Mouse (Mus musculus): ENCODE measurements around the gene Wfdc15a. TPM values are rescaled to one million over a fixed set of nuclear protein-coding genes. Genes with fewer than 3 reads are reported as not detected.
"Not testable (repeated sequence)": the region's sequence is repeated elsewhere in the genome, so short reads cannot be mapped to it uniquely, and the experiment has no call there.

Wfdc15a gene
- not detected for total RNA-seq (2021)
- long read RNA-seq, experiment 1 = 0 reads
- long read RNA-seq, experiment 2 = 0 reads

GRCm38 (mm10) chr2:164199626-164200327, at the start of gene Wfdc15a:
TSS of gene Wfdc15a (minus strand) at chr2:164200130.
- no peak for DNase-seq (ENCODE audit: low spot score in 2 of 2)

- DNase-seq (ENCODE audit: low spot score in 2 of 2) = no peak
Observed at GRCm38 (mm10) chr2:164238366-164238765, 38.4 kb upstream of the Wfdc15a start, which contains the start of gene Svs2. TSS of gene Svs2 (minus strand) at chr2:164238466.

- no peak for DNase-seq (ENCODE audit: low spot score in 2 of 2)
Observed at GRCm38 (mm10) chr2:164232671-164233070, 32.7 kb upstream of the Wfdc15a start.

- no peak for DNase-seq (ENCODE audit: low spot score in 2 of 2)
Observed at GRCm38 (mm10) chr2:164228361-164229070, 28.6 kb upstream of the Wfdc15a start.

GRCm38 (mm10) chr2:164221522-164221921, 21.6 kb upstream of the Wfdc15a start, which contains the start of gene Wfdc15b:
TSS of gene Wfdc15b (minus strand) at chr2:164221660.
- DNase-seq (ENCODE audit: low spot score in 2 of 2) = no peak

GRCm38 (mm10) chr2:164219295-164219694, 19.4 kb upstream of the Wfdc15a start:
- DNase-seq (ENCODE audit: low spot score in 2 of 2) = no peak

GRCm38 (mm10) chr2:164212711-164213110, 12.8 kb upstream of the Wfdc15a start:
- no peak for DNase-seq (ENCODE audit: low spot score in 2 of 2)

- DNase-seq (ENCODE audit: low spot score in 2 of 2) = no peak
Observed at GRCm38 (mm10) chr2:164210892-164211291, 11.0 kb upstream of the Wfdc15a start.

GRCm38 (mm10) chr2:164206676-164207075, 6.7 kb upstream of the Wfdc15a start:
- no peak for DNase-seq (ENCODE audit: low spot score in 2 of 2)

GRCm38 (mm10) chr2:164206011-164206410, 6.1 kb upstream of the Wfdc15a start:
- DNase-seq (ENCODE audit: low spot score in 2 of 2) = not testable (repeated sequence)

GRCm38 (mm10) chr2:164196700-164196990, 3.3 kb downstream of the Wfdc15a start:
- no peak for DNase-seq (ENCODE audit: low spot score in 2 of 2)

- no peak for DNase-seq (ENCODE audit: low spot score in 2 of 2)
Observed at GRCm38 (mm10) chr2:164195971-164196699, 3.8 kb downstream of the Wfdc15a start.

- DNase-seq (ENCODE audit: low spot score in 2 of 2) = no peak
Observed at GRCm38 (mm10) chr2:164194959-164195630, 4.8 kb downstream of the Wfdc15a start.

GRCm38 (mm10) chr2:164192279-164192678, 7.7 kb downstream of the Wfdc15a start:
- no peak for DNase-seq (ENCODE audit: low spot score in 2 of 2)

- DNase-seq (ENCODE audit: low spot score in 2 of 2) = peak in 1 of 2 experiments; percentile 2
Observed at GRCm38 (mm10) chr2:164190576-164190975, 9.4 kb downstream of the Wfdc15a start, which contains the start of gene Wfdc12. TSS of gene Wfdc12 (minus strand) at chr2:164190608.

- DNase-seq (ENCODE audit: low spot score in 2 of 2) = peak in 1 of 2 experiments; percentile 2
Observed at GRCm38 (mm10) chr2:164188722-164189121, 11.2 kb downstream of the Wfdc15a start.

GRCm38 (mm10) chr2:164184145-164184719, 15.7 kb downstream of the Wfdc15a start:
- no peak for DNase-seq (ENCODE audit: low spot score in 2 of 2)

GRCm38 (mm10) chr2:164183340-164183739, 16.6 kb downstream of the Wfdc15a start:
- DNase-seq (ENCODE audit: low spot score in 2 of 2) = no peak

GRCm38 (mm10) chr2:164182692-164183255, 17.2 kb downstream of the Wfdc15a start, which contains the start of gene Wfdc5:
TSS of gene Wfdc5 (minus strand) at chr2:164182742.
- no peak for DNase-seq (ENCODE audit: low spot score in 2 of 2)

- DNase-seq (ENCODE audit: low spot score in 2 of 2) = no peak
Observed at GRCm38 (mm10) chr2:164180770-164181169, 19.2 kb downstream of the Wfdc15a start.

All from adrenal gland, postnatal 4 days (tissue).